Mouse (Mus musculus) embryonic facial prominence, embryonic 15.5 days (tissue): ENCODE data around the gene Egln2. TPM values are rescaled to one million over a fixed set of nuclear protein-coding genes. Genes with fewer than 3 reads are reported as not detected.
A peak's percentile ranks its signal among the peaks of the same experiment; 100 is the strongest.

Experiments
- ATAC-seq: fragments of 200-750 bp; cut with Nextera tagmentation; 2 replicates; pipeline ENCODE4 v1.8.0; 2017; ENCODE audit warnings: low read depth, moderate TSS enrichment; ENCODE audit not compliant: insufficient number of reproducible peaks, low FRiP score, low TSS enrichment
- H3K27ac ChIP-seq: fragments of 300-500 bp; sonication (generic); replicated peaks from 2 replicates; pipeline ENCODE4 v1.5.1; 2015; ENCODE audit warnings: mild to moderate bottlenecking, inconsistent platforms
- H3K27me3 ChIP-seq: fragments of 300-500 bp; sonication (generic); 2 replicates; pipeline ENCODE4 v1.6.1; 2015; ENCODE audit warnings: inconsistent platforms
- H3K36me3 ChIP-seq: fragments of 300-500 bp; sonication (generic); 2 replicates; pipeline ENCODE4 v1.6.1; 2015; ENCODE audit warnings: mild to moderate bottlenecking, inconsistent platforms
- H3K4me1 ChIP-seq: fragments of 300-500 bp; sonication (generic); 2 replicates; pipeline ENCODE4 v1.6.1; 2015; ENCODE audit warnings: inconsistent platforms
- H3K4me2 ChIP-seq: fragments of 300-500 bp; sonication (generic); replicated peaks from 2 replicates; pipeline ENCODE4 v1.6.1; 2015; ENCODE audit warnings: mild to moderate bottlenecking, inconsistent platforms
- H3K4me3 ChIP-seq: fragments of 300-500 bp; sonication (generic); replicated peaks from 2 replicates; pipeline ENCODE4 v1.5.1; 2015; ENCODE audit warnings: mild to moderate bottlenecking, inconsistent platforms
- H3K9ac ChIP-seq: fragments of 300-500 bp; sonication (generic); 2 replicates; pipeline ENCODE4 v1.6.1; 2015; ENCODE audit warnings: inconsistent platforms
- H3K9me3 ChIP-seq: fragments of 300-500 bp; sonication (generic); replicated peaks from 2 replicates; pipeline ENCODE4 v1.6.1; 2016; ENCODE audit warnings: inconsistent platforms
- WGBS: fragments of 180-500 bp; shearing (Covaris S2); methylation state at CpG from one replicate; pipeline ENCODE4 v1.1.7; 2015; 5-methylcytosine and 5-hydroxymethylcytosine counted together
- polyA plus RNA-seq: library from polyadenylated mRNA; unstranded; fragments of >200 nt; fragmentation: Nextera tagmentation; extraction: Ambion mirVana; gene quantifications from 2 replicates; pipeline ENCODE4 v1.2.1, GENCODE M21; 2015

The Egln2 gene
- polyA plus RNA-seq, 1 experiment from 2014 or later: 83.0 TPM

DNA sequence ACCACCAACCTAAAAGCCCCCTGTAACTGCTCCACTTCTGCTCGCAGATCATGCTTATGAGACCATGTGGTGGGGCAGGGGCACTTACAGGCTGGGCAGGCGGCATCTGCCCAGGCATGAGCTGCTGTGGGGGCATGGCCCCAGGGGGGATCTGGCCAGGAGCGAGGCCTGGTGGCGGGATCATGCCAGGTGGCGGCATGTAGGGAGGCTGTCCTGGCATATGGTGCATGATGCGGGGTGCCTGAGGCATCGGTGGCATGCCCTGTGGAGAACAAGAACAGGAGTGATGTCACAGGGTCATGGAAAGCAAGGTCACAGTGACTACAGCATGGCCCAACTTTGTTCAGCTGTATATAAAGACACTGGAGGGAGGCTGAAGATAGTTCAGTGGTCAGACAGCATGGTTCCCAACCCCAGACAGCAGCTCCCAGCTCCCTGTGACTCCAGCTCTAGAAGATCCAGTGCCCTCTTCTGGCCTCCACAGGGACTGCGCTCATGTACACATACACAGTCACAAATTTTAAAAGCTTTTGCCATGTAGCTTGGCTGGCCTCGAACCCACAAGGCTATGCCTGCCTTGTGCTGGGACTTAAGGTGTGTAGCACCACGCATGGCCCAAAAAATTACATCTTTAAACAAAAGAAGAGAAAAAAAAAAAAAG, 22.8 kb upstream of the Egln2 start:
- Histone ChIP-seq H3K9ac (no peak overlapping the region), H3K9me3 (no peaks in the 10 kb centered on the region), H3K4me1 (peaks cover 6% of the 10 kb centered on the region), H3K4me3 (no peak overlapping the region), H3K4me2 (no peak overlapping the region), H3K36me3 (peaks cover 95% of the 10 kb centered on the region), H3K27ac (no peak overlapping the region), H3K27me3 (no peaks in the 10 kb centered on the region)
- WGBS: 95% methylated on average over 10 of the region's 10 CpGs
- no peak for ATAC-seq

DNA sequence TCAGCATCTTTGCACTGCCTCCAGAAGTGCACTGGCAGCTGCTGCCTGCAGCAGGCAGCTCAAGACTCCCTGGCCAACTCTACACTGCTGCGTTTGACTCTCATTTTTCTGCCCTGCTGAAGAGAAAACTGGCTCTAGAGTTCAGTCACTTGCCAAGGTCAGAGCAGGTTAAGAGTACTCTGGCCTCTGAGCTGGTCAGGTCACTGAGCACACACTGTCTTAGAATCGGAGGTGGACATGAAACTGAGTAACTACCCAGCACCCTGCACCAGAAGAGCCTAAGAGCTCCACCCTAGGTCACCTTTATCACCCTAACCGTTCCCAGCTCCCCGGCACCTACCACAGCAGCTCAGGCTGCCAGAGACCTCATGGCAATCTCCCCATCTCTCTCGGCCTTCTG, 19.4 kb upstream of the Egln2 start:
- 90% methylated on average over 5 of the region's 5 CpGs for WGBS
- H3K4me3 ChIP-seq: no peak overlapping the region
- ATAC-seq: no peak
- peaks cover 76% of the 10 kb centered on the region for H3K36me3 ChIP-seq
- H3K4me1 ChIP-seq: no peaks in the 10 kb centered on the region
- H3K4me2 ChIP-seq: no peak overlapping the region
- H3K27ac ChIP-seq: no peak overlapping the region
- H3K27me3 ChIP-seq: no peaks in the 10 kb centered on the region
- no peak overlapping the region for H3K9ac ChIP-seq
- H3K9me3 ChIP-seq: no peaks in the 10 kb centered on the region

- Histone ChIP-seq H3K4me1 (no peaks in the 10 kb centered on the region), H3K36me3 (peaks cover 65% of the 10 kb centered on the region), H3K27ac (no peak overlapping the region), H3K9me3 (no peaks in the 10 kb centered on the region), H3K4me3 (no peak overlapping the region), H3K27me3 (no peaks in the 10 kb centered on the region), H3K9ac (no peak overlapping the region), H3K4me2 (no peak overlapping the region)
- 64% methylated on average over 3 of the region's 3 CpGs for WGBS
- ATAC-seq: no peak
Measured at GRCm38 (mm10) chr7:27184964-27185363, 18.4 kb upstream of the Egln2 start.

GRCm38 (mm10) chr7:27182498-27182897, 15.9 kb upstream of the Egln2 start:
- peaks cover 41% of the 10 kb centered on the region for H3K36me3 ChIP-seq
- H3K4me1 ChIP-seq: peaks cover 7% of the 10 kb centered on the region
- 58% methylated on average over 1 of the region's 1 CpGs for WGBS
- H3K27ac ChIP-seq: no peak overlapping the region
- H3K27me3 ChIP-seq: no peaks in the 10 kb centered on the region
- no peak overlapping the region for H3K9ac ChIP-seq
- no peak overlapping the region for H3K4me3 ChIP-seq
- no peak for ATAC-seq
- H3K9me3 ChIP-seq: no peaks in the 10 kb centered on the region
- H3K4me2 ChIP-seq: no peak overlapping the region

GRCm38 (mm10) chr7:27180837-27181695, 14.5 kb upstream of the Egln2 start, which contains the start of the genes Gm21983 and Mia:
Gene Gm21983, minus strand, starts transcription at chr7:27181086.
Gene Mia, minus strand, starts transcription at chr7:27181157.
- no peak for ATAC-seq
- WGBS: 68% methylated on average over 14 of the region's 14 CpGs
- H3K27ac ChIP-seq: peak within 1 kb of the TSS; percentile 80
- H3K4me2 ChIP-seq: peak within 1 kb of the TSS; percentile 57; the same call in 1 of the 2 replicates
- H3K27me3 ChIP-seq: no peaks in the 10 kb centered on the region
- H3K4me3 ChIP-seq: peak within 1 kb of the TSS; percentile 74
- H3K4me1 ChIP-seq: peaks cover 7% of the 10 kb centered on the region
- no peak within 1 kb of the TSS for H3K9ac ChIP-seq
- peaks cover 27% of the 10 kb centered on the region for H3K36me3 ChIP-seq
- no peaks in the 10 kb centered on the region for H3K9me3 ChIP-seq

- Histone ChIP-seq H3K27ac (peak overlapping the region; percentile 80), H3K36me3 (peaks cover 20% of the 10 kb centered on the region), H3K27me3 (no peaks in the 10 kb centered on the region), H3K9me3 (no peaks in the 10 kb centered on the region), H3K4me2 (peak overlapping the region; percentile 57; the same call in 1 of the 2 replicates), H3K9ac (no peak overlapping the region), H3K4me3 (peak overlapping the region; percentile 74), H3K4me1 (peaks cover 7% of the 10 kb centered on the region)
- WGBS: 74% methylated on average over 5 of the region's 5 CpGs
- no peak for ATAC-seq
Measured at GRCm38 (mm10) chr7:27180036-27180435, 13.4 kb upstream of the Egln2 start.

- WGBS: 46% methylated on average over 16 of the region's 16 CpGs
- no peak for ATAC-seq
- H3K27ac ChIP-seq: peak overlapping the region; percentile 80
Measured at GRCm38 (mm10) chr7:27179217-27179918, 12.8 kb upstream of the Egln2 start.

DNA sequence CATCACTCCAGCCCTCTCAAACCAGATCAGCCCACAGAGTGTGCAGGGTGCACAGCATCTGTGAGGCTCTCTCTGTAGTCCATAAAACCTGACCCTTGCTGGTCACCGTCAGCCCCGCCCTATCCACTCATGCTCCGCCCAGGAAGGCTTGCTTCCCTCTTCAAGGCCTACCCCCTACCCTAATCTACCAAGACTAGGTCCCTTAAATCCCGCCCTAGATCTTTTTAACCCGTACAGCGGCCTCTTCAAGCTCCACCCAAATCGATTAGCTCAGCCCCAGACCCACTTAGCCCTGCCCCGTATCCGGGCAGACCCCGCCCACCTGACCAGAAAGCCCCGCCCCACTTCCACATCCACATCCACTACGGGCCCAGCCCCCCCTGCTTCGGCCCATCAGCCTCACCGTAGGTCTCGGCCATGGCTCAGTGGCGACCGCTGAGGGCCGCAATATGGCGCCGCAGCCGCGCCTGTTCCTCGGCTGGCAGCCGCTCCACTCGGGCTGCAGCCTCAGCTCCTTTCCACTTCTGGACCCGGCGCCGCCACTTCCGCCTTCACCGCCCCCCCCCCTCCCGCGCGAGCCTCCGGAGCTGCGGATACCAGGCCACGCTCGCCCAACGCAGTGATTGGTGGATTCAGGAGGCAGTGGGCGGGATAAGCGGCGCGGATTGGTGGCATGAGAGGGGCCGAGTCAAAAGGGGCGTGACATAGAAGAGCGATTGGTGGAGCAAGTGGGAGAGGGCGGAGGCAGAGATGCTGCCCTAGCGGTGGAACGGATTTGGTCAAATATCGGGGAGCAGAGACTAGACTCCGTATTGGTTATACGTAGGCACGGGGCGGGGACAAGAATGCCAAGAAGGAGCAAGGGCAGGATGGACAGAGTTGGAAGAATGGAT, 12.0 kb upstream of the Egln2 start, which contains the start of gene Rab4b:
TSS of gene Rab4b (minus strand) at position 573 of the 893 bp plus-strand sequence.
- Histone ChIP-seq H3K27ac (peak within 1 kb of the TSS; percentile 98), H3K27me3 (no peaks in the 10 kb centered on the region), H3K4me1 (peaks cover 7% of the 10 kb centered on the region), H3K9me3 (no peaks in the 10 kb centered on the region), H3K4me2 (peak within 1 kb of the TSS; percentile 57), H3K36me3 (peaks cover 24% of the 10 kb centered on the region), H3K9ac (peak within 1 kb of the TSS; percentile 47), H3K4me3 (peak within 1 kb of the TSS; percentile 74)
- ATAC-seq: peak; percentile 98
- under 1% methylated on average over 53 of the region's 53 CpGs for WGBS

More at GRCm38 (mm10) chr7:27179217-27179918, 12.8 kb upstream of the Egln2 start:
- Histone ChIP-seq H3K9me3 (no peaks in the 10 kb centered on the region), H3K27me3 (no peaks in the 10 kb centered on the region), H3K4me1 (peaks cover 7% of the 10 kb centered on the region), H3K4me3 (peak overlapping the region; percentile 74), H3K36me3 (peaks cover 20% of the 10 kb centered on the region), H3K4me2 (peak overlapping the region; percentile 57), H3K9ac (0 out of 2 replicates have a peak overlapping the region, but pooled peaks have one; percentile 34)

GRCm38 (mm10) chr7:27177942-27178323, 11.3 kb upstream of the Egln2 start:
- no peaks in the 10 kb centered on the region for H3K27me3 ChIP-seq
- H3K4me2 ChIP-seq: peak overlapping the region; percentile 57
- H3K36me3 ChIP-seq: peaks cover 24% of the 10 kb centered on the region
- no peaks in the 10 kb centered on the region for H3K9me3 ChIP-seq
- H3K4me1 ChIP-seq: peaks cover 7% of the 10 kb centered on the region
- H3K27ac ChIP-seq: peak overlapping the region; percentile 98
- H3K9ac ChIP-seq: 0 out of 2 replicates have a peak overlapping the region, but pooled peaks have one; percentile 47
- ATAC-seq: no peak
- H3K4me3 ChIP-seq: peak overlapping the region; percentile 74
- 18% methylated on average over 4 of the region's 4 CpGs for WGBS

DNA sequence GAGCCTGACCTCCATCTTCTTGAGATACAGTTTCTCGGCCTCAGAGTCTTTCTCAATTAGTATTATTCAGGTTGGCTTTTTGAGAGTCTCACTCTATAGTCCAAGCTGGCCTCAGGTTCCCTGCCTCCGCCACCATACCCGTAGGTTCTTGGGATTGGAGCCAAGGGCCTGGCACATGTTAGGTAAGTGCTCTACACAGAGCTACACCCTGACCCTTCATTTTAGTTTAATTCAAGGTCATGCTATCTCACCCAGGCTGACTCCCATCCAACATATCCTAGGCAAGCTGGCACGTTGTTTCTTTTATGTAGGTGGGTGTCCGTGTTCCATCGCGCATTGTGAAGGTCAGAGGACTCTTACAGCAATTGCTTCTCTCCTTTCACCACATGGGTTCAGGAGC, 8.3 kb upstream of the Egln2 start:
- no peak overlapping the region for H3K9ac ChIP-seq

More for the DNA sequence above, 8.3 kb upstream of the Egln2 start:
- peaks cover 44% of the 10 kb centered on the region for H3K36me3 ChIP-seq
- WGBS: 95% methylated on average over 7 of the region's 7 CpGs
- no peak overlapping the region for H3K4me3 ChIP-seq
- H3K27ac ChIP-seq: no peak overlapping the region
- H3K27me3 ChIP-seq: no peaks in the 10 kb centered on the region
- no peaks in the 10 kb centered on the region for H3K9me3 ChIP-seq
- ATAC-seq: no peak
- H3K4me2 ChIP-seq: no peak overlapping the region
- H3K4me1 ChIP-seq: peaks cover 7% of the 10 kb centered on the region
